Mouse (Mus musculus) ovary, postnatal 36 days (tissue): ENCODE results near the gene Gprc5c.

Source experiments
- DNase-seq: peaks from one replicate; pipeline ENCODE4 v3.0.0; 2022; ENCODE audit warnings: low spot score, mixed read lengths

The Gprc5c gene

DNA sequence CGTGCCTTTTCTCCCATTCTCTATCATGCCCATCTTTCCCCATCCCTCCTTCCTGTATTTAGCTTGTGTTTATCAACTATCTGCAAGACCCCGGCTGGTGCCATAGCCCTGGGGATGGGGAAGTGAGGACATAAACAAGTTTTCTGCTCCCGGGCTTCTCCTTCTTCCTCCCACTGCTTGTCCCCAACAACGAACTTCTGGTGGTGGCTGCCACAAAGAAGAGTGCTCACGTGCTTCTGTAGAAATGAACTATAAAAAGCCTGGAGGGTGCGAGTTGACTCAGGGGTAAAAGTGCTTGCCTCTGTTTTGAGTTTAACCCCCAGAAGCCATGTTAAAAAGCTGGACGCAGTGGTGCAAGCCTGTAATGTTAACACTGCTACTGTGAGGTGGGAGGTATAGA lies 64.0 kb downstream of the Gprc5c start:
- no peak for DNase-seq

DNA sequence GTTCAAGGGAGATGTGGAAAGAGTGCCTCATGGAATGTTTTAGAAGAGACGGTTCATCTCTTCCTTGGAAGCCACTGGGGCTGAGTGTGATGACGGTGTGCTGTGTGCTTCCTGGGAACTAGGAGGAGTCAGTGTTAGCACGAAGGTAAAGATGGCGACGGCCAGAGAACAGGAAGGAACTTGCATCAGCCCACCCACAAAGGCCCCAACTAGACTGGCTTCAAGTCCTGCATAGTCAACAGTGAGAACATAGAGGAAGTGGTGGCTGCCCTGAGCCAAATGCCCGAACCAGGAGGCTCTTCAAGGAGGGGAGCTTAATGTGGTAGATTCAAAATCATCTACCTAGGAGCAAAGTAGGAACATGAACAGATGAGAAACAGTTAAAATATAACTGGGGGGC lies 66.2 kb downstream of the Gprc5c start:
- DNase-seq: no peak
